Mouse (Mus musculus) liver, embryonic 16.5 days (tissue): ENCODE measurements around the gene Peli2. TPM values are rescaled to one million over a fixed set of nuclear protein-coding genes. Genes with fewer than 3 reads are reported as not detected.
A peak's percentile ranks its signal among the peaks of the same experiment; 100 is the strongest.

Experiments used
- ATAC-seq: fragments of 200-750 bp; cut with Nextera tagmentation; 2 replicates; pipeline ENCODE4 v1.8.0; 2017; ENCODE audit warnings: low read depth, mild to moderate bottlenecking, moderate number of reproducible peaks, moderate library complexity
- H3K27ac ChIP-seq: fragments of 300-500 bp; sonication (generic); 2 replicates; pipeline ENCODE4 v1.5.1; 2014; ENCODE audit warnings: mild to moderate bottlenecking, low read length
- H3K27me3 ChIP-seq: fragments of 300-500 bp; sonication (generic); 2 replicates; pipeline ENCODE4 v1.6.1; 2014; ENCODE audit warnings: low read depth, low read length, mixed read lengths; ENCODE audit not compliant: control insufficient read depth, insufficient read depth
- H3K36me3 ChIP-seq: fragments of 300-500 bp; sonication (generic); 2 replicates; pipeline ENCODE4 v1.6.1; 2014; ENCODE audit warnings: mild to moderate bottlenecking; ENCODE audit not compliant: control insufficient read depth, insufficient read depth
- H3K4me1 ChIP-seq: fragments of 300-500 bp; sonication (generic); 2 replicates; pipeline ENCODE4 v1.6.1; 2014; ENCODE audit warnings: low read depth, low read length, mixed read lengths; ENCODE audit not compliant: control insufficient read depth
- H3K4me2 ChIP-seq: fragments of 300-500 bp; sonication (generic); 2 replicates; pipeline ENCODE4 v1.6.1; 2014; ENCODE audit warnings: low read depth, low read length, mixed read lengths
- H3K4me3 ChIP-seq: fragments of 300-500 bp; sonication (generic); 2 replicates; pipeline ENCODE4 v1.5.1; 2014; ENCODE audit warnings: low read depth, mild to moderate bottlenecking, low read length
- H3K9ac ChIP-seq: fragments of 300-500 bp; sonication (generic); 2 replicates; pipeline ENCODE4 v1.6.1; 2014; ENCODE audit warnings: low read depth, low read length
- H3K9me3 ChIP-seq: fragments of 300-500 bp; sonication (generic); replicated peaks from 2 replicates; pipeline ENCODE4 v1.6.1; 2016; ENCODE audit warnings: low read length; ENCODE audit not compliant: control insufficient read depth
- WGBS: fragments of 180-500 bp; shearing (Covaris S2); extraction: QIAGEN DNeasy Blood & Tissue Kit; methylation state at CpG from one replicate; pipeline ENCODE4 v1.1.7; 2014; ENCODE audit not compliant: insufficient replicate concordance; 5-methylcytosine and 5-hydroxymethylcytosine counted together
- polyA plus RNA-seq: library from polyadenylated mRNA; unstranded; fragments of >200 nt; fragmentation: Nextera tagmentation; extraction: Ambion mirVana; gene quantifications from 2 replicates; pipeline ENCODE4 v1.2.1, GENCODE M21; 2015

Peli2 gene
- polyA plus RNA-seq, 1 experiment from 2014 or later: 1.7 TPM

DNA sequence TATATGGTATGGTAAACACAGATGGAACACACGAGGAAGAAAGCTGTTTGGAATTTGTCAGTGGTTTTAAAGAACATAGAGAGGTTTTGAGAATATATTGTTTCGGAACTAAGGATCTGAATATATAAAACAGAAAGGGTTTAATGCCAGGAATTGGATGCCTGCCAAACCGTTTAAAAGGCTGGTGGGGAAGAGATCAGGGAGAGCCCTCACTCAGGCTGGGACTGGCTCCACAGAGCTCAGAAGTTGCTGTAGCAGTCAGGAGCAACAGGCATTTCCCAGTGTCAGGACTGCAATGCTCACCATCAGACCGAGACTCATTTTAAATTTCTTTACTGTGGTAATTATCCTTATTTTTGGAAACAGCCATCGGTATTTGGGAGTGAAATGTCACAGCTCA, 76.2 kb downstream of the Peli2 start:
- no peak overlapping the region for H3K4me2 ChIP-seq
- no peaks in the 10 kb centered on the region for H3K27me3 ChIP-seq
- H3K9me3 ChIP-seq: no peaks in the 10 kb centered on the region
- no peak overlapping the region for H3K4me3 ChIP-seq
- H3K4me1 ChIP-seq: peaks cover 3% of the 10 kb centered on the region; the same call in 1 of the 2 replicates
- no peak overlapping the region for H3K9ac ChIP-seq
- no peaks in the 10 kb centered on the region for H3K36me3 ChIP-seq
- no peak overlapping the region for H3K27ac ChIP-seq
- 54% methylated on average over 5 of the region's 5 CpGs for WGBS
- no peak for ATAC-seq

GRCm38 (mm10) chr14:48197287-48197686, 76.7 kb downstream of the Peli2 start:
- ATAC-seq: no peak

DNA sequence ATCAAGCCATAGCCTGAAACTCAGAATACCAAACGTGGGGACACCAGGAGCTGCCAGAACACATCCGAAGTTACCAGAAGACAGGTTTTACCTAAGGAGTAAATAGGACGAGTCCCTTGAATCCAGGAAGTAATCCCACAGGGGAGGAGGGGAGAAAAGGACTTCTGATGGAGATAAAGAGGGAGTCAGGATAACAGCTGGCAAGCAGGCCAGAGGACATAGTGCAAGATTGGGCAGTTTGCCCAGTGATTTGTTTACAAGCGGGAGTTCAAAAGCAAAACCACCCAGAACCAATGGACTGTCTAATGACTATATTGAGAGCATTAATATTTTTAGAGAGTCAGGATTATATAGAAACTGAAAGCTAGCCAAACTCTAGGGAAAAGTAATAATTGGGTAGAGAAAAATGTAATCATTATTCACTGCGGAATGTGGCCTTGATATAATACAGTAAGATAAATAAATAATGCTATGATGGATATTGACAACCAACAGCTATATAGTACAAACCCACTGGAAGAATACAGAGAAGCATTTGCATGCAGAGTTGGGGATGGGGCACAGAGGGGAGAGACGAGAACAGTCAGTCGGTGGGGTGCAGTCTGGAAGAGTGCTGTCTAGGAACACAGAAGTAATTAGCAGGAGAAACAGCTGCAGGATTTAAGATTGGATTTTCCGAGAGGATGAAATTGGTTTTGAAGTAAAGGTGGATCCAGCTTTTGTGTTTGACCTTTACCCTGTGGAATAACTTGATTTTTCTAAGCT, 77.7 kb downstream of the Peli2 start:
- no peak overlapping the region for H3K9ac ChIP-seq
- WGBS: 49% methylated on average over 8 of the region's 8 CpGs
- H3K4me3 ChIP-seq: no peak overlapping the region
- H3K9me3 ChIP-seq: no peaks in the 10 kb centered on the region
- no peaks in the 10 kb centered on the region for H3K36me3 ChIP-seq
- no peak overlapping the region for H3K27ac ChIP-seq
- ATAC-seq: no peak
- H3K4me2 ChIP-seq: no peak overlapping the region
- H3K27me3 ChIP-seq: no peaks in the 10 kb centered on the region
- peaks cover 7% of the 10 kb centered on the region for H3K4me1 ChIP-seq

More at GRCm38 (mm10) chr14:48197287-48197686, 76.7 kb downstream of the Peli2 start:
- H3K36me3 ChIP-seq: no peaks in the 10 kb centered on the region
- 45% methylated on average over 7 of the region's 7 CpGs for WGBS
- no peaks in the 10 kb centered on the region for H3K9me3 ChIP-seq
- H3K4me3 ChIP-seq: no peak overlapping the region
- H3K9ac ChIP-seq: no peak overlapping the region
- peaks cover 6% of the 10 kb centered on the region for H3K4me1 ChIP-seq
- no peak overlapping the region for H3K4me2 ChIP-seq
- no peak overlapping the region for H3K27ac ChIP-seq
- no peaks in the 10 kb centered on the region for H3K27me3 ChIP-seq

DNA sequence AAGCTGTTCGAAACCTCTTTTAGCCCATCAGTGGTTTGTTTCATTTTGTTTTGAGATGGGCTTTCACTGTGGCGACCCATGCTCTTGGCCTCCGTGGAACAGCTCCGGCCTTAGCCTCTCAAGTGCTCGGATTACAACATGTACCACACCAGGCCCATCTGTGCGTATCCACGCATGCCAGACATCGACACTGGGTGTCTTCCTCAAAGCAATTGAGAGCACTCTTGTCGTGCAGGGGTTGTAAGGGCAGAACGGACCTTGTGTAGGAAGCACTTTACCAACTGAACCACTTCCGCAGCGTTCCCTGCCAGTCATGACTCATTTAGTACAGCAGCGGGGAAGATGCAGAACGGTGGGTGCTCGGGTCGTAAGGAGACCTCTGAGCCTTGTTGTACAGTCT, 78.3 kb downstream of the Peli2 start:
- no peaks in the 10 kb centered on the region for H3K27me3 ChIP-seq
- H3K9me3 ChIP-seq: no peaks in the 10 kb centered on the region
- 62% methylated on average over 16 of the region's 16 CpGs for WGBS
- no peak overlapping the region for H3K4me3 ChIP-seq
- no peaks in the 10 kb centered on the region for H3K36me3 ChIP-seq
- H3K4me1 ChIP-seq: peaks cover 7% of the 10 kb centered on the region
- no peak for ATAC-seq
- H3K9ac ChIP-seq: no peak overlapping the region
- no peak overlapping the region for H3K27ac ChIP-seq
- H3K4me2 ChIP-seq: no peak overlapping the region

- Histone ChIP-seq H3K4me1 (peaks cover 7% of the 10 kb centered on the region), H3K9ac (no peak overlapping the region), H3K27ac (no peak overlapping the region), H3K4me2 (no peak overlapping the region), H3K27me3 (no peaks in the 10 kb centered on the region), H3K9me3 (no peaks in the 10 kb centered on the region), H3K36me3 (no peaks in the 10 kb centered on the region), H3K4me3 (no peak overlapping the region)
- 58% methylated on average over 4 of the region's 4 CpGs for WGBS
- no peak for ATAC-seq
These were observed 78.9 kb downstream of the Peli2 start for GRCm38 (mm10) chr14:48199506-48199905.

DNA sequence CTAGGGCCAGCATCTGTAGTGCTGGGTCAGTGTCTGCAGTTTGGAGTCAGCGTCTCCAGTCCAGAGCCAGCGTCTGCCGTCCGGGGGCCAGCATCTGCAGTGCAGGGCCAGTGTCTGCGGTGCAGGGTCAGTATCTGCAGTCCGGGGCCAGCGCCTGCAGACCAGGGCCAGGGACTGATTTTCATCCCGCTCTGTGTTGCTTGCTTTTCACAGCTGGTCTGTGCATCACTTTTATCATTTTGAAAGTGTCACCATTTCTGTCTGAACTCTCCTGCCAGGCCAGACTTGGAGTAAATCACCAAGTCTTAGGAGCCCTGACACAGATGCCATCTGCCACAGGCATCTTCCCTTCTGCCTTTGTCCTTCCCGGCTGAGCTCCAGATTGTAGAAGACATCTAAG, 79.7 kb downstream of the Peli2 start:
- Histone ChIP-seq H3K27ac (no peak overlapping the region), H3K36me3 (no peaks in the 10 kb centered on the region), H3K4me3 (no peak overlapping the region), H3K4me2 (no peak overlapping the region), H3K9ac (no peak overlapping the region), H3K27me3 (no peaks in the 10 kb centered on the region), H3K4me1 (peaks cover 7% of the 10 kb centered on the region), H3K9me3 (no peaks in the 10 kb centered on the region)
- WGBS: 72% methylated on average over 9 of the region's 9 CpGs
- no peak for ATAC-seq

DNA sequence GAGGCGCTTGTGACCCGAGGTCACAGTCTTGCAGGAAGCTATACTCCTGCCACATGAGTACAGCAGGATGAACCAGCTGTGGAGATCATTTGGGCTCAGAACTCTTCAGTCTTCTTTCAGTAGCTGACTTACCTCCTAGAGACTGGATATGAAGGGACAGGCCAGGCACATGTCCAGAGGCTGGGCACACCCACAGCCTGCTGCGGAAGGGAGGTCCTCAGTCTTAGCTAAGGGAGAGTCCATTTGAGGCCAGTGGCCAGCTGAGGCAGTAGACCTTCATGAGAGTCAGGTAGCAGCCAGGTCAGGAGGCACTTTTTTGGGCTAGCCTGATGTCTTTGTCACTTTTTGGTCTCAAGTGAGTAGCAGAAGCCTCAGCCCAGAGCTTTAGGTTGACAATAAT, 80.2 kb downstream of the Peli2 start:
- peaks cover 7% of the 10 kb centered on the region for H3K4me1 ChIP-seq
- H3K36me3 ChIP-seq: no peaks in the 10 kb centered on the region
- H3K27me3 ChIP-seq: no peaks in the 10 kb centered on the region
- H3K4me2 ChIP-seq: no peak overlapping the region
- H3K9ac ChIP-seq: no peak overlapping the region
- no peak overlapping the region for H3K27ac ChIP-seq
- 62% methylated on average over 3 of the region's 3 CpGs for WGBS
- ATAC-seq: no peak
- H3K9me3 ChIP-seq: no peaks in the 10 kb centered on the region
- no peak overlapping the region for H3K4me3 ChIP-seq

- Histone ChIP-seq H3K4me2 (no peak overlapping the region), H3K27ac (peak overlapping the region; percentile 37; the same call in 1 of the 2 replicates), H3K4me1 (peaks cover 7% of the 10 kb centered on the region), H3K4me3 (no peak overlapping the region), H3K36me3 (no peaks in the 10 kb centered on the region), H3K27me3 (no peaks in the 10 kb centered on the region), H3K9ac (no peak overlapping the region), H3K9me3 (no peaks in the 10 kb centered on the region)
- ATAC-seq: peak; percentile 45; the same call in 1 of the 2 replicates
- 49% methylated on average over 8 of the region's 8 CpGs for WGBS
These were observed 80.8 kb downstream of the Peli2 start for GRCm38 (mm10) chr14:48201403-48201802.

DNA sequence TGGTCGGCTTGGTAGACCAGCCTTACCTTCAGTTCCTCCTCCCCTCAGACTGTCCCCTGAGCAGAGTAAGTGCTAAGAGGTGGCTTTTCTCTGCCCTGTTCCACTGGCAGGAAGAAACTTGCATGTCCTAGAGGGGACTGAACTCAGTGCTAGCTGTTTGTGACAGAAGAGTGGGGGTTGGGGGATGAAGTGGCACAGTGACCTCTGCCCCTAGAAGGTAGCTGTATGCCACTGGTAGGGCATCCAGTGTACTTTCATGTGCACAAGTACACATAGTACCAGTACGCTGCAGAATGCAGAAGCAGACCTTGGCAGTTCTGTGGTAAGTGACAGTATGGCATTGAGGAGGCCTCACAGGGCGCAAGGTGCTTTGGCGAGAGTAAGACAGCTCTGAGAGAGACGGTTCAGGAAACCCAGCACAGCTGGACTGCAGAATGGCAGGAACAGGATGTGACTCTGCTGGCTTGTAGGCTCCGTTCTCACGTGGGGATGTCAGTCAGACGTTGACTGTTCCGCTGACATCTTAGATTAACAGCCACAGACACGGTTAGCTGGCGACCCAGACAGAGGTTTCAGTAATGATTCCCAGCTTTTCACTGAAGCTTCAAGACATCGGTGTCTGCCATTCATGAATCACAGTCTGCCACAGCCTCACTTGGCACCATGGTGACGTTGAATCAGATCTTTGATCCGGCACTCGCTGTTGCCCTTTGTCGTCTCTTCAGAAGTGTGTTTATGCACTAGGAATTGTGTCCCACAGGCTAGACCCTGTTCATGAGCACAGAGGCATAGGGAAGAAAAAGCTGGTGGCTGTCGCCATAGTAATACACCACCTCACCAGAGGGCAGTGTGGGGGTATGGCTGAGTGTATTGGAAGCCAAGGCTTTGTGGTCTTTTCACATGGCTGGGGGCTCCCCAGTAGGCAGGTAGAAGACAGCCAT, 81.7 kb downstream of the Peli2 start:
- H3K4me1 ChIP-seq: peaks cover 7% of the 10 kb centered on the region
- no peaks in the 10 kb centered on the region for H3K36me3 ChIP-seq
- H3K4me2 ChIP-seq: no peak overlapping the region
- no peak for ATAC-seq
- H3K27me3 ChIP-seq: no peaks in the 10 kb centered on the region
- no peaks in the 10 kb centered on the region for H3K9me3 ChIP-seq
- no peak overlapping the region for H3K27ac ChIP-seq
- H3K9ac ChIP-seq: no peak overlapping the region
- no peak overlapping the region for H3K4me3 ChIP-seq
- 24% methylated on average over 17 of the region's 17 CpGs for WGBS
